Mouse (Mus musculus) testis, adult 2 months (tissue): Measurements from ENCODE around the gene Amotl2. TPM values are rescaled to one million over a fixed set of nuclear protein-coding genes. Genes with fewer than 3 reads are reported as not detected.
A peak's percentile ranks its signal among the peaks of the same experiment; 100 is the strongest.

Experiments used
- H3K27ac ChIP-seq: fragments of 200-500 bp; 2 replicates; pipeline ENCODE4 v1.5.1; 2012; ENCODE audit warnings: low read depth, low read length; ENCODE audit not compliant: control insufficient read depth, insufficient read depth
- H3K27me3 ChIP-seq: fragments of 200-500 bp; 2 replicates; pipeline ENCODE4 v1.6.1; 2012; ENCODE audit warnings: mild to moderate bottlenecking, low read length, moderate library complexity; ENCODE audit not compliant: control insufficient read depth, insufficient read depth
- H3K36me3 ChIP-seq: fragments of 200-500 bp; 2 replicates; pipeline ENCODE4 v1.6.1; 2012; ENCODE audit warnings: mild to moderate bottlenecking, low read length; ENCODE audit not compliant: control insufficient read depth, insufficient read depth
- H3K4me1 ChIP-seq: fragments of 200-500 bp; 2 replicates; pipeline ENCODE4 v1.6.1; 2012; ENCODE audit warnings: low read length; ENCODE audit not compliant: control insufficient read depth, insufficient read depth
- H3K4me3 ChIP-seq: fragments of 200-500 bp; 2 replicates; pipeline ENCODE4 v1.5.1; 2012; ENCODE audit warnings: low read depth, mild to moderate bottlenecking, low read length, moderate library complexity, mixed read lengths; ENCODE audit not compliant: control insufficient read depth
- CTCF ChIP-seq: fragments of 200-500 bp; IDR thresholded peaks from 2 replicates; pipeline ENCODE4 v1.5.1; 2012; ENCODE audit warnings: low read depth, mild to moderate bottlenecking, inconsistent platforms, low read length, moderate library complexity; ENCODE audit not compliant: control insufficient read depth, insufficient read depth, insufficient replicate concordance
- POLR2A ChIP-seq: fragments of 200-500 bp; IDR thresholded peaks from 2 replicates; pipeline ENCODE4 v1.6.1; 2012; ENCODE audit warnings: low read depth, mild to moderate bottlenecking, inconsistent platforms, low read length, moderate library complexity; ENCODE audit not compliant: control insufficient read depth
- polyA plus RNA-seq: library from polyadenylated mRNA; depleted of rRNA; stranded (reverse); fragments of >200 nt; gene quantifications from 2 replicates; pipeline ENCODE4 v1.2.3, GENCODE M21; 2012; rRNA removed

Gene Amotl2
- polyA plus RNA-seq = 2.6 TPM in 2 replicates

DNA sequence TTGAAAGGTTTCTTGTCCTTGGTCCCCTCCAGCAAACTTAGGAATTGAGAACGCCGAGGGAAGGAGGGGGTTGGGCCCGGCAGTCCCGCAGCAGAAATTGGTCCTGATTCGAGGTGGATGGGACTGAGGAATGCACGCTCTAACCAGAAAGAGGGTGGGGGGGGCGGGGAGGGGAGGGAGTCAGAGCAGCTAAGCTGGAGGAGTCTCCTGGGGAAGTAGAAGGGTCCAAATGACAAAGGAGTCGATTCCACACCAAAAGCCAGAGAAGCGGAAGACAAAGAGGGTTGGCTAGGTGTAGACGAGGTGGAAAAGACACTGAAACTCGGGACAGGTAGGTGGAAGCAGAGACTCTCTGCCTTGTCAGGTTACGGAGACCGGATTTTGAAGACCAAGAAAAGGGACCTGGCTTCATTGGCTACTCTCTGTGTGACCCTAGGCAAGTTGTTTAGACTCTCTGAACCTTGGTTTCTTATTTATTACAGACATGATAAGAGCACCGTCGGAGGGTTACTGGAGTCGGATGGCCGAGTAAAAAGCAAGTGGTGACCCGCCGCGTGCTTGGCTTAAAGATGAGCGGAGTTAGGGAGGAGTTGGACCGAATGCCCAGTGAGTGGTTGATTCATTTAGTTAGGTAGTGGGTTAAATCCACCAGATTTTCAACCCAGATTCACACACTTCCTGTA is at the start of gene Amotl2:
Gene Amotl2 (plus strand): TSS at position 192 of the 683 bp plus-strand sequence.
- Histone ChIP-seq H3K4me1 (peaks cover 9% of the 10 kb centered on the region), H3K27ac (peak within 1 kb of the TSS; percentile 78), H3K36me3 (no peaks in the 10 kb centered on the region), H3K4me3 (peak within 1 kb of the TSS; percentile 88), H3K27me3 (peaks cover 6% of the 10 kb centered on the region)
- no peak for TF ChIP-seq POLR2A
- no peak for TF ChIP-seq CTCF

DNA sequence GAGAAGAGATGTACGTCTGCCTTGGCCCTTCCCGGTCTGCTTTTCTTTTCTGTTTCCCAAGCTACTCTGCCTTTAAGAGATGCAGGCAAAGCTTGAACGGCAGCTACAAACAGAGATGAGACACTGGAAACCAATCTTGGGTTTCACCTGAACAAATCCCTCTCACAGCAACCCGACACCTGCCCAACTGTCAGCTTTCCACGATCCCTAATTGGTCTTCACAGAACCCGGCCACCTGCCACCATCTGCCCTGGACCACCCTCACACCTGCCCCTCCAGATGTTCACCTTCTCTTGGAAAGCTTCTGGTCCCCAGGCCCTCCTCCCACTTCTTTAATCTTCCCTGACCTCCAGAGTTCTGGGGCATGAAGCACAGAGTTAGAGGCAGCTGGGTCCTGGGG is 48.4 kb upstream of the Amotl2 start:
- H3K4me1 ChIP-seq = no peaks in the 10 kb centered on the region
- no peaks in the 10 kb centered on the region for H3K36me3 ChIP-seq
- H3K4me3 ChIP-seq = no peak overlapping the region
- no peaks in the 10 kb centered on the region for H3K27me3 ChIP-seq
- TF ChIP-seq CTCF (no peak), POLR2A (no peak)
- H3K27ac ChIP-seq = no peak overlapping the region

DNA sequence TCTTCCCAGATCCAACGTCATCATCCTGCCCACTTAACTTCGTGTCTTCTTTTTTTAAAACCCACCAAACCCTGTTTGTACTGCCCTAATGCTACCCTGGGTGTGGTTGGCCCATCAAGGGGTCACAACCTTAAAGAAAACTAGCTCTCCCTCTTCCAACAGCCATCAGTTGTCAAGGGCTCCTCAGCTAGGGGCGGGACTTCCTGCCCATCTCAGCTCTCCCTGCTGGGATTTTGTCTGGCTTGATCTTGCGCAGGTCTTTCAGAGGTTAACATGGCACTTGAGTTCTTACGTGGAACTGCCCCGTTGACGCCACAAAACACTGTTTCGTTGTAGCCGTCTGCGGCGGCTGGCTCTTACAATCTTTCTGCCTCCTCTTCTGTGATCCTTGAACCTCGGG is 47.6 kb upstream of the Amotl2 start:
- H3K27me3 ChIP-seq = no peaks in the 10 kb centered on the region
- H3K4me1 ChIP-seq = no peaks in the 10 kb centered on the region
- no peak overlapping the region for H3K27ac ChIP-seq
- TF ChIP-seq POLR2A (no peak), CTCF (no peak)
- H3K4me3 ChIP-seq = no peak overlapping the region
- no peaks in the 10 kb centered on the region for H3K36me3 ChIP-seq

DNA sequence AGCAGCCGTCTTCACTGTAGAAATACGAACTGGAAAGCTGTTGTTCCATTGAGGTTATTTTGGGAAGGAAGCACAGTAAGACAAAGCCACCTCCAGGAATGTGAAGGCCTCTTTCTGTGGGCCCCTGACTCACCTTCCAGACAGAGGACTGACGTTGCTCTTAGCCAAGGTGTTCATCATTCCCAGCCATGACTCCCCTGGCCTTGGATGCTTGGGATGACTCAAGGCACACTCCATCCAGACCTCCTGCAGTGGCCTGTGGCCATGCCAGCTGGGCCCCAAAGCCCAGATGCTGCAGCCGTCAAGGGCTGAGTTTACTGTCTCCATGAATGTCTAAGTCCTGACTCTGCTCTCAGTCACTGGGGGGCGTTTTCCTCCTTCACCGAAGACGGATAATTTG is 43.1 kb upstream of the Amotl2 start:
- H3K36me3 ChIP-seq = no peaks in the 10 kb centered on the region
- H3K27me3 ChIP-seq = no peaks in the 10 kb centered on the region
- H3K4me3 ChIP-seq = no peak overlapping the region
- no peak overlapping the region for H3K27ac ChIP-seq
- TF ChIP-seq CTCF = no peak
- no peaks in the 10 kb centered on the region for H3K4me1 ChIP-seq

DNA sequence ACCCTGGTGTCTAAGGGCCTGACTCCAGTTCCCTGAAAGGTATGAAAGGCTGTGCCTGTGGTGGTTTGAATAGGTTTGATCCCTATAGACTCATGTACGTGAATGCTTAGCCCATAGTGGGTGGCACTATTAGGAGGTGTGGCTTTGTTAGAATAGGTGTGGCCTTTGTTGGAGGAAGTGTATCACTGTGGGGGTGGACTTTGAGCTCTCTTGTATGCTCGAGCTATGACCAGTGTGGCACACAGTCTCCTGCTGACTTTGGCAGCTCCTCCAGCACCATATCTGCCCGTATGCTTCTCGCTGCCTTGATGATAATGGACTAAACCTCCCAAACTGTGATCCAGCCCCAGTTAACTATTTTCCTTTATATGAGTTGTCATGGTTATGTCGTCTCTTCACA is 40.5 kb upstream of the Amotl2 start:
- H3K4me1 ChIP-seq = no peaks in the 10 kb centered on the region
- H3K4me3 ChIP-seq = no peak overlapping the region
- H3K27ac ChIP-seq = no peak overlapping the region

DNA sequence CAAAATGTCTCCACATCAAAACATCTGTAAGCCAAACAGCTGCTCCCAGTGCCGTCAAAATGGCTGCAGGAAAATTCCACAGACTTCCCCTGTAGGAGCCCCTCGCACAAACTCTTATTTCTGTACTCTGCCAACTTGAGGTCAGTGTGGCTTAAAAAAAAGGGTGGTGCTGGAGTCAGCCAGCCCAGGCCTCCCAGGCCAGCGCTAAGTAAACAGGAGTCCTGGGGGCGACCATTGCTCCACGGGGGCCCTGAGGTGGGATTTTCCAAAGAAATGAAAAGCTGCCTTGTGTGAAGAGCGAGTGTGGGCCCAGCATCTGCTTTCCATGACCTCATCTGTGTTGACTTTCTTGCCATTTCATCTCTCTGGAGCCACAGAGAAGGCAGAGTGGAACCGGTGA is 35.0 kb upstream of the Amotl2 start:
- Histone ChIP-seq H3K27ac (no peak overlapping the region), H3K4me1 (no peaks in the 10 kb centered on the region), H3K27me3 (no peaks in the 10 kb centered on the region), H3K4me3 (no peak overlapping the region), H3K36me3 (no peaks in the 10 kb centered on the region)
- no peak for TF ChIP-seq CTCF
- no peak for TF ChIP-seq POLR2A

More for the DNA sequence above, 40.5 kb upstream of the Amotl2 start:
- TF ChIP-seq POLR2A (no peak), CTCF (no peak)
- no peaks in the 10 kb centered on the region for H3K27me3 ChIP-seq
- H3K36me3 ChIP-seq = no peaks in the 10 kb centered on the region

DNA sequence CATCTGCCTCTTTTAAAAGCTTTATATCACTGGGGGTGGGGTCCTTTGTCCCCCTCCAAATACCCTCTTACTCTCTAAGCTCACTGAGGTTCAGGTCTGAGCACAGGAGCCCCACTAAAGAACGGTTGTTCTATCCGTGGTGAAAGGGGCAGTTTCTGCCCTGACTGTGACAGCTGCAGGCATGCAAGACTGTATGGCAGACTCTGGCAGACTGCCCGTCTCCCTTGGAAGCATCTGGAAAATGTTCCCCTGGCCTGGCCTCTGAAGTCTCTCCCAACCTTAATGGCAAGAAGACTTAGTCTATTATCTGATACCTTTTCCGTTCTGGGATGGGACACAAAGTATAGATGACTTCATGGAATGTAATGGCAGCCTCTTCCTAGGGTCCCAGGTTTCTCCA is 28.5 kb upstream of the Amotl2 start:
- H3K4me1 ChIP-seq = peaks cover 12% of the 10 kb centered on the region
- no peak overlapping the region for H3K27ac ChIP-seq
- no peaks in the 10 kb centered on the region for H3K27me3 ChIP-seq

More for the DNA sequence above, 28.5 kb upstream of the Amotl2 start:
- Histone ChIP-seq H3K4me3 (no peak overlapping the region), H3K36me3 (no peaks in the 10 kb centered on the region)
- TF ChIP-seq POLR2A = no peak
- TF ChIP-seq CTCF = no peak
